Mouse (Mus musculus) heart, postnatal 25 days (tissue): ENCODE measurements around the gene Gli1. TPM values are rescaled to one million over a fixed set of nuclear protein-coding genes. Genes with fewer than 3 reads are reported as not detected.
A peak's percentile ranks its signal among the peaks of the same experiment; 100 is the strongest.

Experiments
- DNase-seq: peaks from one replicate; pipeline ENCODE4 v3.0.0; 2022; ENCODE audit warnings: low spot score
- intact Hi-C: fragments of 180-260 bp; cut with DNase I; formaldehyde crosslinking; loops from one replicate; pipeline ENCODE4 v1.15.1; 2025
- total RNA-seq, 2 experiments: library from RNA; stranded (reverse); gene quantifications; 2 replicates each; pipeline ENCODE4 v1.2.3; 2021

Gli1 gene
- total RNA-seq: 1 to 10 TPM in 1 of 2 experiments, under 1 TPM in 1; 0.89 to 1.1 TPM

GRCm38 (mm10) chr10:127341891-127342639 lies at the start of gene Gli1:
TSS of gene Gli1 (minus strand) at chr10:127341974.
- intact Hi-C loops: no loop called here
- peak; percentile 64 for DNase-seq

DNA sequence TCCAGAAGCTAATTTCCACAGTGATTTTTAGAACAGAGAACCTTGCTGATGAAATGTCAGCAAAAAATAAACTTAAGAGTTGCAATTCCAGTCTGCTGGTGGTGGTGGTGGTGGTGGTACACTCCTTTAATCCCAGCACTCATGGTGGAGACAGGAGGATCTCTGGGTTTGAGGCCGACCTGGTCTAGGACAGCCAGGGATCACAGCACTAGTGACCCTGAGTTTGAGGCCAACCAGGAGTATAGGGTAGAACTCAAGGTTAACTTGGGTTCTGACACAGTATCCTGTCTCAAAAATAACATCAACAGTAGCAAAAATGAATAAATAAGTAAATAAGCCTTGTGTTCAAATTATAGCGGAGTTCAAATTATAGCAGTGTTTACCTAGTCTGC lies 40.0 kb upstream of the Gli1 start:
- no peak for DNase-seq
- intact Hi-C loops: loop anchor here (5.0 kb wide), 1 partner anchor 41 kb away; no protein-coding TSS in a partner anchor

DNA sequence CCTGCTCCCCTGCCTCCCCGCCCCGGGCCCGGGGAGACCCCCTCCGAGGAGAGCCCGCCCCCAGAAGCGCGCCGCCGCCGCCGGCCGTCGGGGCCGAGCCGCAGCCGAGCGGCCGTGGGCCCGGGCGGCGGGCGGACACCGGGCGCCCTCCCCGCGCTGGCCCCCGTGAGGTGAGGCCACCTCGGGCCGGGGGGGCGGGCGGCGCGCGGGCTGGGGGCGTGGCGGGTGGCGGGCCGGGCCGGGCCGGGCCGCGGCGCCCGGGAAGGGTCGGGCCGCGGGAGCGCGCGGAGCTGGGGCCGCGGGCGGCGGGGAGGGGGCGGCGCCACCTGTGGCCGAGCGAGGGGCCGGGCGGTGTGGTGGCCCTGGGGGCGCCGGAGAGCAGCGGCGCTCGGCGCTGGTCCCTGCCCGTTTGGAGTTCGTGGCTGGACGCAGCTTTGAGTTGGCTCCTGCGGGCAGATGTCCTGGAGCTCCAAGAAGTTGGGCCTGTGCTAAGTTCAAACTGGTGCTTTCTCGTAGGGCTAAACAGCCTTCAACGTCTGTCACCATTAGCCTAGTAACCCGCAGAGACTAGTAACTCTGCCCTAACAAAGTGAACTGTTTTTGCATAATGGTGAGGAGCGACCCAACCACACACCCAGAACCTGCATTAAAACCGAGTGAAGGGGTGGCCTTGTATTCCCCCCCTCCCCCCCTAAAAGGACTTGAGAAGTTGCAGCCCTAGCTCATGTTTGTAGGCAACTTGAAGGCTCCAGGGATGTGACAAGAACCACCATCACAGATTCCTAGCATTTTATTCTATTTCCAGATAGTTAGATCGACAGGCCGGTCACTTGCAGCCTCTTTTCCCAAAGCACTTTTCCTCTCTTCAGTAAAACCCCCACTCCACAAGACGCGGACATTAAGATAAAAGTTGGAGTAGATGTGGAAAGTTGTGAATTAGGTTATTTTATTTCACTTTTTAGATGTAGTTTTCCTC lies 39.3 kb upstream of the Gli1 start:
- DNase-seq: peak; percentile 37
- intact Hi-C loops: loop anchor here (5.0 kb wide), 1 partner anchor 41 kb away; no protein-coding TSS in a partner anchor

DNA sequence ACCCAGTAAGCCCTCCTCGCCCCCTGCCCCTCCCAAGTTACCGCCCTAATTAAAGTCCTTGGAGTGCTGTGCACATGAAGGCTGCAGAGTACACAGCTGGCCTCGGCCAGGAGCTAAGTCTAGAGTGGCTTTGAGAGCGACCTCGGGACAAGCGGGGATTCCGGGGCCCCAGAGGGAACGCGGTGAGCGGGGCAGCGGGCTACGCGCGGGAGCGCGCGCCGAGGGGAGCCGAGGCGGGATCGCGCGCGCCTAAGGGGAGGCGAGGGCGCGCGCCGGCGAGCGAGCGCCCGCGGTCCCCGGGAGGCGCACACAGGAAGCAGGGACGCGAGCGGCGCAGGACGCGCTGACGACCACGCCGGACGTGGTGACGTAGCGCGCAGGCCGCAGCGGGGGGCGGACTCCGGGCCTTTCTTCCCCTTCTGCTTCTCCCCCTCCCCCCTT lies 38.5 kb upstream of the Gli1 start, which contains the start of gene R3hdm2:
R3hdm2 (plus strand) TSS at position 77 of the 441 bp plus-strand sequence.
- intact Hi-C loops: loop anchor here (5.0 kb wide), 1 partner anchor 42 kb away; no protein-coding TSS in a partner anchor
- peak; percentile 85 for DNase-seq

DNA sequence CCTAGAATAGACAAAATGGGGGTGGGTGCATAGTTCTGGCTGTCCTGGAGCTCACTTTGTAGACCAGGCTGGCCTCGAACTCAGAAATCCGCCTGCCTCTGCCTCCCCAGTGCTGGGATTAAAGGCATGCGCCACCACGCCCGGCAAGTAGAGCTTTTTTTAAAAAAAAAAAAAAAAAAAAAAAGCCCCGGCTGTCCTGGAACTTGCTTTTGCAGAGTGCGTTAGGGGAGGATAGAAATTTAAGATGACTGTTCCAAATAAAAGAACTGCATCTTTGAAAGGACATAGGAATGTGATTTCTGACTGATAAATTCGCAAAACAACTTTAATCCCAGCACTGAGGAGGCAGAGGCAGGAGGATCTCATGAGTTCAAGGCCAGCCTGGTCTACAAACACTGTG lies 37.9 kb upstream of the Gli1 start:
- no peak for DNase-seq
- intact Hi-C loops: loop anchor here (5.0 kb wide), 1 partner anchor 43 kb away; no protein-coding TSS in a partner anchor

DNA sequence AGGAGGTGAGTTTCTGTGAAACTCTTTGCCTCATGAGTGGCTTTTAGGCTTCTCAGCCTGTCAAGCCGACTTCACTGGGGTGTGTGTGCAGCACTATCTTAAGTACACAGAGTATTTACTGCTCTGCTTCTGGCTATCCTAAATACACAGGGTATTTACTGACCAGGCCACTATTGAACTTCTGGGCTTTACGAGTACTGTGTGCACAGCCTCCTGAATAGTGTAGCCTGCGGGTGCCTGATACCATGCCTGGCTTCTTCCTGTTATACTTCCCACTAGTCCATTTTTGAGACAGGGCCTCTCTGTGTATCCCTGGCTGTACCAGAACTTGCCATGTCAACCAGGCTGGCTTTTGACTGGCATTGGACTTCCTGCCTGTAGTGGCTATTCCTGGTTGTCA lies 35.9 kb upstream of the Gli1 start:
- intact Hi-C loops: no loop called here
- DNase-seq: no peak

DNA sequence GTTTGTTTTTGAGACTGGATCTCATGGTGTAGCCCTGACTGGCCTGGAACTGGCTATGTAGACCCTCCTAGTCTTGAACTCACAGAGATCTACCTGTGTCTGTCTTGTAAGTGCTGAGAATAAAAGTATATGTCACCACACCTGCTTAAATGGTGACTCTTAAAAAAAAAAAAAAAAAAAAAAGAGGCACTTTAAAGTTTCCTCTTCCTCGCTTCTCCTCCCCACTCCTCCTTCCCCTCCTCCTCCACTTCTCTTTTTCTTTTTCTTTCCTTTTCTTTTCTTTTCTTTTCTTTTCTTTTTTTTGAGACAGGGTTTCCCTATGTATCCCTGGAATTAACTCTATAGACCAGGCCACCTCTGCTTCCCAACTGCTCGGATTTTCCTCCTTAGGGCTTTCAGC lies 29.2 kb upstream of the Gli1 start:
- intact Hi-C loops: no loop called here
- DNase-seq: no peak

- intact Hi-C loops: no loop called here
- no peak for DNase-seq
These were observed 28.4 kb upstream of the Gli1 start, which contains the start of gene Inhbc for GRCm38 (mm10) chr10:127369834-127370820. TSS of gene Inhbc (minus strand) at chr10:127370431.

DNA sequence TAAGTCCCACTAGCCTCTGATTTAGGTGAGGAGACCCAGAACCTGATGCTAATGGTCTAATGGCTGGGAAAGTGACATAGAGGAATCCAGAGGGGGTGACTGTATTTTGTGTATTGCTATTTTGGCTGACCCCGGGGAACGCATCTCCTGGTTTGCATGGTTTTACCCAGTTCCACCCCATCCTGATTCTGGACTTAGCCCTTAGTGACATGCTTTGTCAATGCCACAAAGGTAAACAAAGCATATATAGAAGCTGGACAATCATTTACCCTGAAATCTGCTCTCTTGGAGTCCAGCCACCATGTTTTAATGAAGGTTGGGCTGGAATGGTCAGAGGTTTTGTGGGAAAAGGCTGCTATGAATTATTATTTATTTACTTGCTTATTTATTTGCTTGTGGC lies 26.5 kb upstream of the Gli1 start:
- intact Hi-C loops: no loop called here
- DNase-seq: no peak

- DNase-seq: no peak
- intact Hi-C loops: no loop called here
These were observed 25.3 kb upstream of the Gli1 start for GRCm38 (mm10) chr10:127367116-127367515.

- intact Hi-C loops: no loop called here
- DNase-seq: no peak
These were observed 18.9 kb upstream of the Gli1 start for GRCm38 (mm10) chr10:127360714-127361113.

GRCm38 (mm10) chr10:127355336-127355735 lies 13.6 kb upstream of the Gli1 start:
- intact Hi-C loops: no loop called here
- DNase-seq: no peak

- no peak for DNase-seq
- intact Hi-C loops: loop anchor here (5.0 kb wide), 1 partner anchor 83 kb away; no protein-coding TSS in a partner anchor
These were observed 12.4 kb upstream of the Gli1 start, which contains the start of gene Inhbe for GRCm38 (mm10) chr10:127353909-127354895. TSS of gene Inhbe (minus strand) at chr10:127354411.

- no peak for DNase-seq
- intact Hi-C loops: loop anchor here (5.0 kb wide), 1 partner anchor 85 kb away; no protein-coding TSS in a partner anchor
These were observed 11.0 kb upstream of the Gli1 start for GRCm38 (mm10) chr10:127352766-127353165.

GRCm38 (mm10) chr10:127352187-127352586 lies 10.4 kb upstream of the Gli1 start:
- intact Hi-C loops: loop anchor here (5.0 kb wide), 1 partner anchor 85 kb away; no protein-coding TSS in a partner anchor
- no peak for DNase-seq

DNA sequence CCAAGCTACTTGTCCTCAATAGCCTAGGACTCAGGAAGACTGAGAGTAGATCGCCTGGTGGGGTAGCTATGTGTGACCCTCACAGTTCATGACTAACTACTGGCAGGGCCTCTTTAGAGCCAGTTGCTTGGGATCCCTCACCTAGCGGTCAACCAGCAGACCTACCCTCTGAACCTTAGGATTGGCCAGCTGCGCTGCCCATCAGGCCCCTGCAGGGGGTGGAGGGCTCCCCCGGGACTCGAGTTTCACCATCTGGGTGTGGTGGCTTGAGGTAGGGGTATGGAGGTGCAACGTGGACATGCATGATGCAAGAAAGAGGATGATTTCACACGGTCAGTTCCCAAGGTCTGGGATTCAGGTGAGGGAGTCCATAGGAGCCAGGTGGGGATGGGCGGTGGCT lies 9.9 kb upstream of the Gli1 start:
- intact Hi-C loops: loop anchor here (5.0 kb wide), 1 partner anchor 86 kb away; no protein-coding TSS in a partner anchor
- DNase-seq: no peak

DNA sequence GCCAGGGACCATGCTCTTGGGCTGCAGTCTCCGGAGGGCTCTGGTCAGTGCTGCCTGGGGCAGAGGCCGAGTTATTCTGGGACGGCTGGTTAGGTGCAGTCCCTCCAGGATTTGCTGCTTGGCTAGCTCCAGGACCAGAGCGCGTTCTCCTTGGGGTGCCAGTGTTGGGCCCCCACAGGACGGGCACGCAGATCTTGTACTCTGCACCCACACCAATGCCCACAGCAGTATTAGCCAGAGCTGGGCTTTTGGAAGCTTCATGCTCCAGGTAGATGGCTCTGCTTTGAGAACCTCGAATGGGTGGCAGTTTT lies 9.5 kb upstream of the Gli1 start:
- intact Hi-C loops: loop anchor here (5.0 kb wide), 1 partner anchor 86 kb away; no protein-coding TSS in a partner anchor
- DNase-seq: no peak
